Mouse (Mus musculus) small intestine, adult 2 months (tissue): Measurements from ENCODE around the gene Gm17359.

ENCODE experiments used
- CTCF ChIP-seq: fragments of 200-500 bp; IDR thresholded peaks from 2 replicates; pipeline ENCODE4 v1.5.1; 2012; ENCODE audit warnings: low read depth, mild to moderate bottlenecking, control low read depth, inconsistent platforms, low read length, moderate library complexity, mixed read lengths; ENCODE audit not compliant: insufficient replicate concordance, insufficient read length; ENCODE audit errors: extremely low read depth
- POLR2A ChIP-seq: fragments of 200-500 bp; IDR thresholded peaks from 2 replicates; pipeline ENCODE4 v1.6.1; 2012; ENCODE audit warnings: low read depth, mild to moderate bottlenecking, control low read depth, inconsistent platforms, low read length, moderate library complexity

- TF ChIP-seq CTCF (no peak), POLR2A (no peak)
Measured at GRCm38 (mm10) chr3:79408546-79408945, 72.1 kb downstream of the Gm17359 start.
